Mouse (Mus musculus): ENCODE results near the gene Glo1.

DNA sequence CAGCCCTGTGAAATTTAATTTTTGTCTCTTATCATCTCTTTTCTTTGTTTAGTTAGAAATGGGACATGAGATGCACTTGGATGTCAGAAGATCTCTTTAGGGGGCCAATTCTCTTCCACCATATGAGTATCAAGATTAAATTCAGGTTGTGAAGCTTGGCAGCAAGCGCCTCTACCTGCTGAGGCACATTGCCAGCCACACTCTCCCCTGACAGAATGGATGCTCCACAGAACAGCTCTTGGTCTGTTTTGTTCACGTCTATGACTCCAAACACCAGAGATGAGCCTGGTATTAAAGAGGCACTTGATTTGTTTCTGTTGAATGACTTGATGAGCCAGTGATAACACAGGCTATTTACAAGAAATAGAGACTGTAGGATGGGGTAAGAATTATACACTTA, 63.9 kb downstream of the Glo1 start:
- no peak; the same call in 1 of the 2 replicates for TF ChIP-seq GATA1 (IDR thresholded peaks at IDR 0.05; ENCODE audit: low read length)
- no peak for TF ChIP-seq TAL1 (IDR thresholded peaks at IDR 0.05; ENCODE audit: low read length)

Data from erythroblast, embryonic 14.5 days (primary cell).